Mouse (Mus musculus) midbrain, postnatal 0 days (tissue): Measurements from ENCODE around the gene Lmbr1l. TPM values are rescaled to one million over a fixed set of nuclear protein-coding genes. Genes with fewer than 3 reads are reported as not detected.
A peak's percentile ranks its signal among the peaks of the same experiment; 100 is the strongest.

Experiments used
- ATAC-seq: fragments of 200-750 bp; cut with Nextera tagmentation; 2 replicates; pipeline ENCODE4 v1.8.0; 2017; ENCODE audit warnings: moderate number of reproducible peaks, mild to moderate bottlenecking, moderate TSS enrichment, moderate library complexity; ENCODE audit not compliant: low FRiP score
- DNase-seq: peaks from one replicate; pipeline ENCODE4 v3.0.0-alpha.2; 2015; ENCODE audit warnings: low spot score
- H3K27ac ChIP-seq: fragments of 300-500 bp; sonication (generic); 2 replicates; pipeline ENCODE4 v1.5.1; 2014; ENCODE audit warnings: low read depth, mild to moderate bottlenecking, low read length, mixed read lengths
- H3K27me3 ChIP-seq: fragments of 300-500 bp; sonication (generic); 2 replicates; pipeline ENCODE4 v1.6.1; 2014; ENCODE audit warnings: low read length, control low read depth, mixed read lengths; ENCODE audit not compliant: insufficient read depth
- H3K36me3 ChIP-seq: fragments of 300-500 bp; sonication (generic); 2 replicates; pipeline ENCODE4 v1.6.1; 2014; ENCODE audit warnings: low read length, control low read depth, mixed read lengths; ENCODE audit not compliant: insufficient read depth
- H3K4me1 ChIP-seq: fragments of 300-500 bp; sonication (generic); 2 replicates; pipeline ENCODE4 v1.6.1; 2014; ENCODE audit warnings: mild to moderate bottlenecking, control low read depth, antibody characterized with exemption, low read length, mixed read lengths; ENCODE audit not compliant: insufficient read depth
- H3K4me2 ChIP-seq: fragments of 300-500 bp; sonication (generic); 2 replicates; pipeline ENCODE4 v1.6.1; 2014; ENCODE audit warnings: low read depth, mild to moderate bottlenecking, low read length, mixed read lengths; ENCODE audit not compliant: poor library complexity, severe bottlenecking
- H3K4me3 ChIP-seq: fragments of 300-500 bp; sonication (generic); 2 replicates; pipeline ENCODE4 v1.5.1; 2014; ENCODE audit warnings: low read depth, mild to moderate bottlenecking, low read length, moderate library complexity
- H3K9ac ChIP-seq: fragments of 300-500 bp; sonication (generic); replicated peaks from 2 replicates; pipeline ENCODE4 v1.6.1; 2014; ENCODE audit warnings: mild to moderate bottlenecking, low read length, moderate library complexity, mixed read lengths; ENCODE audit not compliant: poor library complexity, severe bottlenecking
- H3K9me3 ChIP-seq: fragments of 300-500 bp; sonication (generic); 2 replicates; pipeline ENCODE4 v1.6.1; 2016; ENCODE audit warnings: low read length, control low read depth
- CTCF ChIP-seq: IDR thresholded peaks from 2 replicates; pipeline ENCODE4 v1.5.1; 2016; ENCODE audit warnings: antibody characterized with exemption, mild to moderate bottlenecking
- WGBS: fragments of 180-500 bp; shearing (Covaris S2); extraction: QIAGEN DNeasy Blood & Tissue Kit; methylation state at CpG from one replicate; pipeline ENCODE4 v1.1.7; 2014; 5-methylcytosine and 5-hydroxymethylcytosine counted together
- polyA plus RNA-seq: library from polyadenylated mRNA; unstranded; fragments of >200 nt; fragmentation: Nextera tagmentation; extraction: Ambion mirVana; gene quantifications from 2 replicates; pipeline ENCODE4 v1.2.1, GENCODE M21; 2015
- total RNA-seq: library from RNA; depleted of rRNA; stranded (reverse); fragments of >200 nt; gene quantifications from 2 replicates; pipeline ENCODE4 v1.2.3, GENCODE M21; 2014; rRNA removed

Gene Lmbr1l
- total RNA-seq (46.0 and 56.9 TPM in 2 replicates), polyA plus RNA-seq (19.6 and 21.7 TPM in 2 replicates)

GRCm38 (mm10) chr15:98917538-98918498 lies at the start of gene Lmbr1l:
TSS of gene Lmbr1l (minus strand) at chr15:98918231.
- Histone ChIP-seq H3K9me3 (no peaks in the 10 kb centered on the region), H3K4me3 (peak within 1 kb of the TSS; percentile 91), H3K4me1 (peaks cover 10% of the 10 kb centered on the region; the same call in 1 of the 2 replicates), H3K27me3 (no peaks in the 10 kb centered on the region), H3K36me3 (peaks cover 5% of the 10 kb centered on the region; the same call in 1 of the 2 replicates), H3K27ac (peak within 1 kb of the TSS; percentile 90), H3K9ac (peak within 1 kb of the TSS; percentile 84), H3K4me2 (peak within 1 kb of the TSS; percentile 69)
- peak; percentile 99 for ATAC-seq
- WGBS, result under 1% methylated on average over 82 of the region's 82 CpGs
- peak; percentile 100 for DNase-seq
- no peak for TF ChIP-seq CTCF

GRCm38 (mm10) chr15:98959531-98959930 lies 41.5 kb upstream of the Lmbr1l start:
- TF ChIP-seq CTCF, result no peak
- no peaks in the 10 kb centered on the region for H3K36me3 ChIP-seq

DNA sequence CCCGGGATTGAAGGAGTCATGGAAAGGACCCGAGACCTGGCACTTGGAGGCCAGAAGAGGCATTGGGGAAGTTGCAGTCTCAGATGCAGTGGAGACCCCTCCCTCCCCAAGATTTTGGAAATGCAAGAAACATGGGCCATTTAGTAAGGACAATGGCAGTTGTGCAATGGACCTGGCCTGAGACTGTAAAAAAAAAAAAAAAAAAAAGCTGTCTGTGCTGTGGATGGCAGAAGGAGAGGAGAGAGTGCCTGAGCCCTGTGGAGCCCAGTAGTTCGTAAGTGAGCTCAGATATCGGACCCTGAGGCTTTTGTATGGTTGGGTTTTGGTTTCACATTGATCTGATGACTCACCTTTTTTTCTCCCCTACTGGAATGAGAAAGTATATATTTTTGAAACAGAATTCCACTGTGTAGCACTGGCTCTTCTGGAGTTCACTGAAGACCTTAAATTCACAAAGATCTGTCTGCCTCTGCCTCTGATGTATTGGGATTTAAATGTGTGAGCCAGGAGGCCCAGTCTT lies 40.9 kb upstream of the Lmbr1l start:
- Histone ChIP-seq H3K4me1 (no peaks in the 10 kb centered on the region), H3K27ac (no peak overlapping the region), H3K4me2 (no peak overlapping the region), H3K4me3 (no peak overlapping the region), H3K27me3 (no peaks in the 10 kb centered on the region), H3K9ac (no peak overlapping the region), H3K9me3 (no peaks in the 10 kb centered on the region), H3K36me3 (no peaks in the 10 kb centered on the region)
- 95% methylated on average over 4 of the region's 4 CpGs for WGBS
- TF ChIP-seq CTCF, result no peak
- ATAC-seq (no peak), DNase-seq (no peak)

More at GRCm38 (mm10) chr15:98959531-98959930, 41.5 kb upstream of the Lmbr1l start:
- no peaks in the 10 kb centered on the region for H3K27me3 ChIP-seq
- H3K9me3 ChIP-seq, result no peaks in the 10 kb centered on the region
- no peak for ATAC-seq
- H3K4me1 ChIP-seq, result no peaks in the 10 kb centered on the region
- H3K4me2 ChIP-seq, result no peak overlapping the region
- H3K4me3 ChIP-seq, result no peak overlapping the region
- H3K9ac ChIP-seq, result no peak overlapping the region
- no peak overlapping the region for H3K27ac ChIP-seq
- 90% methylated on average over 3 of the region's 3 CpGs for WGBS
- DNase-seq, result no peak

GRCm38 (mm10) chr15:98957475-98957874 lies 39.4 kb upstream of the Lmbr1l start:
- Histone ChIP-seq H3K4me2 (no peak overlapping the region), H3K27me3 (no peaks in the 10 kb centered on the region), H3K36me3 (no peaks in the 10 kb centered on the region), H3K4me3 (no peak overlapping the region), H3K9ac (no peak overlapping the region), H3K4me1 (no peaks in the 10 kb centered on the region), H3K27ac (no peak overlapping the region), H3K9me3 (no peaks in the 10 kb centered on the region)
- DNase-seq (no peak), ATAC-seq (no peak)
- 89% methylated on average over 5 of the region's 5 CpGs for WGBS
- no peak for TF ChIP-seq CTCF

DNA sequence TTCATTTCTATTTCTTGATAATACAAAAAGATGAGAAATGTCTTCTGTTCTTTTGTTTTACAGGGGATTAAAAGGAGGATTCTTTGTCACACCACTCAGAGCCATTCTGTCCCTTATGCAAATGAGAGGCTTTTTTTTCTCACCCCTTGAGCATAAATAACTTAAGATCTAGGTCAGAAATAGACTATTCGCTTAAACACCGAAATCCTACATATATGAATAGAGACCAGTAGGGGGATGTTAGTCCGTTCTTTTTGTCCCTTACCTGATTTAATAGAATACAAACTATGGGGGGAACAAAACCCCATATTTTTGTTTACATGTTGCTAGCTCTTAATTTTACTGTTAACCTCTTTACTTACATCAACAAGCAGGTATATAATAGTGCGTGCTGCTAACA lies 38.0 kb upstream of the Lmbr1l start:
- no peak for DNase-seq
- Histone ChIP-seq H3K4me3 (peak overlapping the region; percentile 62; the same call in 1 of the 2 replicates), H3K4me2 (peak overlapping the region; percentile 83), H3K27me3 (no peaks in the 10 kb centered on the region), H3K36me3 (0 out of 2 replicates have a peak, but pooled peaks cover under 1% of the 10 kb centered on the region), H3K9ac (peak overlapping the region; percentile 75), H3K9me3 (no peaks in the 10 kb centered on the region), H3K27ac (peak overlapping the region; percentile 94), H3K4me1 (no peaks in the 10 kb centered on the region)
- no peak for ATAC-seq
- peak; percentile 55; the same call in 1 of the 2 replicates for TF ChIP-seq CTCF
- WGBS, result 32% methylated on average over 4 of the region's 4 CpGs

GRCm38 (mm10) chr15:98955324-98955723 lies 37.3 kb upstream of the Lmbr1l start:
- 29% methylated on average over 4 of the region's 4 CpGs for WGBS

More at GRCm38 (mm10) chr15:98955324-98955723, 37.3 kb upstream of the Lmbr1l start:
- Histone ChIP-seq H3K4me1 (no peaks in the 10 kb centered on the region), H3K9ac (peak overlapping the region; percentile 75), H3K4me3 (peak overlapping the region; percentile 62), H3K9me3 (no peaks in the 10 kb centered on the region), H3K27ac (peak overlapping the region; percentile 94), H3K4me2 (peak overlapping the region; percentile 83), H3K36me3 (0 out of 2 replicates have a peak, but pooled peaks cover 2% of the 10 kb centered on the region), H3K27me3 (no peaks in the 10 kb centered on the region)
- TF ChIP-seq CTCF, result no peak
- DNase-seq (no peak), ATAC-seq (no peak)
